Mouse (Mus musculus) liver, postnatal 0 days (tissue): ENCODE data around the gene Rec114. TPM values are rescaled to one million over a fixed set of nuclear protein-coding genes. Genes with fewer than 3 reads are reported as not detected.
A peak's percentile ranks its signal among the peaks of the same experiment; 100 is the strongest.

Source experiments
- ATAC-seq: fragments of 200-750 bp; cut with Nextera tagmentation; 2 replicates; pipeline ENCODE4 v1.8.0; 2017; ENCODE audit warnings: mild to moderate bottlenecking, moderate library complexity
- DNase-seq: peaks from one replicate; pipeline ENCODE4 v3.0.0-alpha.2; 2016
- H3K27ac ChIP-seq: fragments of 300-500 bp; sonication (generic); 2 replicates; pipeline ENCODE4 v1.5.1; 2014; ENCODE audit warnings: antibody characterized with exemption, moderate library complexity, mild to moderate bottlenecking, low read depth
- H3K27me3 ChIP-seq: fragments of 300-500 bp; sonication (generic); 2 replicates; pipeline ENCODE4 v1.6.1; 2014; ENCODE audit warnings: low read length, control low read depth, mixed read lengths; ENCODE audit not compliant: insufficient read depth
- H3K36me3 ChIP-seq: fragments of 300-500 bp; sonication (generic); replicated peaks from 2 replicates; pipeline ENCODE4 v1.6.1; 2014; ENCODE audit warnings: mild to moderate bottlenecking, control low read depth, low read length, moderate library complexity, mixed read lengths; ENCODE audit not compliant: insufficient read depth
- H3K4me1 ChIP-seq: fragments of 300-500 bp; sonication (generic); 2 replicates; pipeline ENCODE4 v1.6.1; 2014; ENCODE audit warnings: antibody characterized with exemption, mild to moderate bottlenecking, control low read depth; ENCODE audit not compliant: insufficient read depth
- H3K4me2 ChIP-seq: fragments of 300-500 bp; sonication (generic); 2 replicates; pipeline ENCODE4 v1.6.1; 2014; ENCODE audit warnings: low read depth, mild to moderate bottlenecking, low read length, moderate library complexity, mixed read lengths
- H3K4me3 ChIP-seq: fragments of 300-500 bp; sonication (generic); 2 replicates; pipeline ENCODE4 v1.5.1; 2014; ENCODE audit warnings: low read depth, low read length
- H3K9ac ChIP-seq: fragments of 300-500 bp; sonication (generic); replicated peaks from 2 replicates; pipeline ENCODE4 v1.6.1; 2014; ENCODE audit warnings: mild to moderate bottlenecking, moderate library complexity
- H3K9me3 ChIP-seq: fragments of 300-500 bp; sonication (generic); 2 replicates; pipeline ENCODE4 v1.6.1; 2016; ENCODE audit warnings: mild to moderate bottlenecking, control low read depth, low read length, mixed read lengths
- CTCF ChIP-seq: sonication (generic); IDR thresholded peaks from 2 replicates; pipeline ENCODE4 v1.5.1; 2016; ENCODE audit warnings: antibody characterized with exemption, low read depth
- EP300 ChIP-seq: IDR thresholded peaks from 2 replicates; pipeline ENCODE4 v1.6.1; 2016; ENCODE audit warnings: antibody characterized with exemption, low read depth, mild to moderate bottlenecking
- WGBS: fragments of 180-500 bp; shearing (Covaris S2); extraction: QIAGEN DNeasy Blood & Tissue Kit; methylation state at CpG from one replicate; pipeline ENCODE4 v1.1.7; 2014; ENCODE audit not compliant: insufficient replicate concordance; 5-methylcytosine and 5-hydroxymethylcytosine counted together
- polyA plus RNA-seq: library from polyadenylated mRNA; unstranded; fragments of >200 nt; fragmentation: Nextera tagmentation; extraction: Ambion mirVana; gene quantifications from 2 replicates; pipeline ENCODE4 v1.2.1, GENCODE M21; 2015

Gene Rec114
- polyA plus RNA-seq, 1 experiment from 2014 or later: 35.1 TPM

DNA sequence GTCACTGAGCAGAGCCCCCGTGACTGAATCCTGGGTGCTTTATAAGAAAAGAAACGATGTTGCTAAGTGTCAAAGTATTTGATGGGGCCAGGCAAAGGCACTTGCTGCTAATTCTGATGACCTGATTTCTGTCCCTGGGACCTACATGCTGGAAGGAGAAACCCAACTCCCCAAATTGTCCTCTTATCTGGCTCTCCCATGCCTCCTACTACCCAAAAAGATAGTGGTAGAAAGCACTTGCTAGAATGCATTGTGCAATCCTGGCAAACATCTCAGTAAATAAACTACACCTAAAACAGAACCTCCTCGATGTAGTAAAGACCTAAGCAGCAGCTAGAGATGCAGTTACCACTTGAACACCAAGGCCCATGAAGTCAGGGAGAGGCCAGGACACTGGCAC lies 81.0 kb downstream of the Rec114 start:
- TF ChIP-seq EP300 (peak; percentile 92), CTCF (no peak)
- ATAC-seq: no peak
- Histone ChIP-seq H3K9ac (0 out of 2 replicates have a peak overlapping the region, but pooled peaks have one; percentile 5), H3K9me3 (no peaks in the 10 kb centered on the region), H3K4me2 (no peak overlapping the region), H3K36me3 (peaks cover 22% of the 10 kb centered on the region), H3K27me3 (no peaks in the 10 kb centered on the region), H3K27ac (peak overlapping the region; percentile 51; the same call in 1 of the 2 replicates), H3K4me3 (no peak overlapping the region), H3K4me1 (peaks cover 32% of the 10 kb centered on the region)
- no peak for DNase-seq
- 44% methylated on average over 3 of the region's 3 CpGs for WGBS

DNA sequence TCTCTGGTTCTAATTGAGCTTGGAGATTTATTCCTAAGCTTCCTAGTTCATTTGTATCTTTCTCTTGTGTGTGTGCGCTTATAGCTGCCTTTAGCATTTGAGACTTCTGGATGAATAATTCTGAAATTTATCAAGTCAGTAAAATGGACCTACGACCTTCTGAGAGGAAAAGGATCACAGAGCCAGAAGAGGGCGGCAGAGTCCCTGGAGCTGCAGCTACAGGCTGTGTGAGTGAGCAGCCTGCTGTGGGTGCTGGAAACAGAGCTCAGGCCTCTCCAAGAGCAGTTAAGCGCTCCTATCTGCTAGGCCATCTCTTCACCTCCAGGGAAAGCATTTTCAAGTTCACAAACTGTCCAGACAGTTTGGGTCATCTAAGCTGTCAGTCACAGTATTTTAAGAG lies 81.8 kb downstream of the Rec114 start:
- H3K27ac ChIP-seq: peak overlapping the region; percentile 51; the same call in 1 of the 2 replicates
- H3K4me1 ChIP-seq: peaks cover 34% of the 10 kb centered on the region
- 89% methylated on average over 4 of the region's 4 CpGs for WGBS
- H3K9ac ChIP-seq: no peak overlapping the region
- no peaks in the 10 kb centered on the region for H3K27me3 ChIP-seq
- no peak overlapping the region for H3K4me3 ChIP-seq
- no peaks in the 10 kb centered on the region for H3K9me3 ChIP-seq
- peaks cover 23% of the 10 kb centered on the region for H3K36me3 ChIP-seq
- ATAC-seq: no peak
- TF ChIP-seq CTCF: peak; percentile 60
- TF ChIP-seq EP300: no peak
- no peak overlapping the region for H3K4me2 ChIP-seq
- DNase-seq: no peak

DNA sequence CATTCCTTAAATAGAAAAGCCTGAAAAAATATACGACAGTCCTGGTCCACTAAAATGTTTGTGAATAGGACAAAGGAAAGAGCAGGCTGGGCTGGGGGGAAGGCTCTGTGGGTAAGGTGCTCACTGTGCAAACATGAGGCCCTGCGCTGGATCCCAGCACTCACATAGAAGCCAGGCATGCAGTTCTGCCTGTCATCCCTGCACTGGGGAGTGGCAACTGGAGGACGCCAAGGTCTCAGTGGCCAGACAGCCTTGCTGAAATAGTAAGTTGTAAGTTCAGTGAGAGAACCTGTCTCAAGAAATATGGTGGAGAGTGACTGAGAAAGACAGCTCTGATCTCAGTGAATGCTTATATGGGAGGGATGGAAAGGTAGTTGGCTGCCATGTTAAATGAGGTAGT lies 83.1 kb downstream of the Rec114 start:
- Histone ChIP-seq H3K9ac (no peak overlapping the region), H3K36me3 (peaks cover 28% of the 10 kb centered on the region), H3K9me3 (no peaks in the 10 kb centered on the region), H3K4me2 (no peak overlapping the region), H3K4me1 (peaks cover 34% of the 10 kb centered on the region), H3K4me3 (no peak overlapping the region), H3K27ac (no peak overlapping the region), H3K27me3 (no peaks in the 10 kb centered on the region)
- 90% methylated on average over 3 of the region's 3 CpGs for WGBS
- no peak for TF ChIP-seq EP300
- no peak for TF ChIP-seq CTCF
- ATAC-seq (no peak), DNase-seq (no peak)

DNA sequence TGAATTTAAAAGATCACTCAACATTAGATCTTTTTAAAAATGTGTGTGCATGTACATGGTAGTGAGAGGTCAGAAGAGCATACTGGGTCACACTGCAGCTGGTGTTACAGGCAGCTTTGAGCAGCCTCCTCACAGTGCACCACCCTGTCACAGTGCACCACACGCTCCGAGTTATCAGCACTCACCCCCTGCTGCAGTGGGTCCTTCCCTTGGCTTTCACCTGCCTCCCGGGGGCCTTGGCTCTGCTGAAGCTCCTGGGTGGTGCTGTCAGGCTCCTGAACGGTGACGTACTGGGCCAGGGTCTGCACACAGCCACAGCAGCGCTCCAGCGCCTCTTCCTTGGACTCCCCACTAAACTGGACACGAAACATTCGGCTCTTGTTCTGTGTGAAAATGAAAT lies 83.8 kb downstream of the Rec114 start:
- Histone ChIP-seq H3K4me1 (peaks cover 34% of the 10 kb centered on the region), H3K36me3 (peaks cover 25% of the 10 kb centered on the region), H3K9ac (no peak overlapping the region), H3K4me3 (no peak overlapping the region), H3K27me3 (no peaks in the 10 kb centered on the region), H3K9me3 (no peaks in the 10 kb centered on the region), H3K27ac (peak overlapping the region; percentile 36; the same call in 1 of the 2 replicates), H3K4me2 (peak overlapping the region; percentile 38)
- 68% methylated on average over 9 of the region's 9 CpGs for WGBS
- peak; percentile 49 for DNase-seq
- no peak for TF ChIP-seq CTCF
- TF ChIP-seq EP300: no peak; the same call in 1 of the 2 replicates
- ATAC-seq: peak; percentile 38

DNA sequence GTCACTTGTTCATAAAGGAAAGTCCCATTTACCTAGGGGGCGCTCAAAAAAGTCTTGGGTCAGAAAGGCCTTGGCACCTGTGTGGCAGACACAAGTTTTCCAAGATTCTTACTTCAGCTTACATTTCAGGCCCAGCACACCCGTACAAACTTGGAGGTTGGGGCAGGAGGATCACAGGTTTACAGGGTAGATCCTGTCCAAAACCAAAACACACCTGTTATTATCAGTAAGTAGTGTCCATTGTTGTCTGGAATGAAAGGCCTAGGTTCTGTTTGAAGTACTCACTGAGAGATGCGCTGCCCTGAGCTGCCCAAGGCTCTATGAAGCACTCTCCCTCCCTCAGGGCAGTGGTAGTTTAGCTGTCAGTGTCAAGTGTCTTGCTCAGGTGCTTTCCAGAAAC lies 84.4 kb downstream of the Rec114 start:
- DNase-seq (no peak), ATAC-seq (no peak)
- peak overlapping the region; percentile 86; the same call in 1 of the 2 replicates for H3K27ac ChIP-seq
- H3K9me3 ChIP-seq: no peaks in the 10 kb centered on the region
- no peak overlapping the region for H3K4me3 ChIP-seq
- TF ChIP-seq CTCF (peak; percentile 35), EP300 (no peak)
- H3K36me3 ChIP-seq: peaks cover 29% of the 10 kb centered on the region
- peak overlapping the region; percentile 38; the same call in 1 of the 2 replicates for H3K4me2 ChIP-seq
- no peak overlapping the region for H3K9ac ChIP-seq
- H3K4me1 ChIP-seq: peaks cover 38% of the 10 kb centered on the region
- WGBS: 86% methylated on average over 3 of the region's 3 CpGs
- H3K27me3 ChIP-seq: no peaks in the 10 kb centered on the region

DNA sequence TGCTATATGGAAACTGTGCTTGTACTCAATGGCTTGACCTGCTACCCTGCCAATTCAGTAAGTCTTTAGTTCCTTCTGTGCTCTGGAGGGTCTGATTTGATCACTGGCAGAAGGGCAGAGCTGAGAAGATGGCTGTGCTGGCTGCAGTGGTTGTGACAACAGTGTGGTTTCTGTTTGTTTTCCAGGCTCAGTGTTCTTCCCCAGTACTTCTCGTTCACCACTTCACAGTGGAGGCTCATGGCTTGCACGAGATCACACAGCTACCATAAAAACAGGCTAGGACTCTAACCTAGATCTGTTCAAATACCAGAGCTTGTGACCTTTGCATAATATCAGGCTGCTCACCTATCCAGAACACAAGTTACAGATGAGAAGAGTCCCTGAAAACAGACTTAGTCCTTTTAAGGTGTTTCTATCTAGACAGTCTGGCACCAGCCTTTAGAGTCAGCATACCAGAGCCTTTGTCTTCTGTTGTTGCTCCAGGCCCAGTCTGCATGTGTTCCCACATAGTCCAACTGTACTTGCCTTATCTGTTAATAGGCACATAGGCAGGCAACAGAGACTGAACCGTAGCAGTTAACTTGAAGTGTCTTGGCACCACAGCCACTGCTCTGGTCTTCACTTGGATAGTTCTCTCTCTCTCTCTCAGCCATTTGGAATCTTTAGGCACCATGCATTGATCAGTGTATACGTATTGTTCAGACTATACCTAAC lies 85.0 kb downstream of the Rec114 start:
- DNase-seq: no peak
- ATAC-seq: no peak
- H3K9ac ChIP-seq: peak overlapping the region; percentile 8; the same call in 1 of the 2 replicates

More for the DNA sequence above, 85.0 kb downstream of the Rec114 start:
- Histone ChIP-seq H3K9me3 (no peaks in the 10 kb centered on the region), H3K36me3 (peaks cover 26% of the 10 kb centered on the region), H3K4me1 (peaks cover 38% of the 10 kb centered on the region), H3K4me3 (no peak overlapping the region), H3K4me2 (no peak overlapping the region), H3K27me3 (no peaks in the 10 kb centered on the region), H3K27ac (peak overlapping the region; percentile 86)
- TF ChIP-seq CTCF (no peak), EP300 (peak; percentile 45; the same call in 1 of the 2 replicates)
- 54% methylated on average over 4 of the region's 4 CpGs for WGBS
